Mouse (Mus musculus): Measurements from ENCODE around the gene Card10.

- TF ChIP-seq CTCF (IDR thresholded peaks at IDR 0.05; ENCODE audit: low read depth) (no peak), EP300 (IDR thresholded peaks at IDR 0.05; ENCODE audit: low read depth) (no peak)
These were observed 32.4 kb downstream of the Card10 start for GRCm38 (mm10) chr15:78770234-78770982.
